Mouse (Mus musculus): ENCODE results near the gene Elane.

Gene Elane

GRCm38 (mm10) chr10:79914948-79915596, 29.0 kb downstream of the Elane start:
- DNase-seq (ENCODE audit: low spot score in 2 of 2): no peak

- no peak for DNase-seq (ENCODE audit: low spot score in 2 of 2)
Measured at GRCm38 (mm10) chr10:79916081-79916480, 30.0 kb downstream of the Elane start.

GRCm38 (mm10) chr10:79916808-79917531, 30.9 kb downstream of the Elane start, which contains the start of gene Kiss1r:
Gene Kiss1r (plus strand): TSS chr10:79916971.
- peak; percentile 81 to 91 for DNase-seq (ENCODE audit: low spot score in 2 of 2)

GRCm38 (mm10) chr10:79917532-79918100, 31.6 kb downstream of the Elane start:
- DNase-seq (ENCODE audit: low spot score in 2 of 2): no peak

GRCm38 (mm10) chr10:79918231-79919078, 32.4 kb downstream of the Elane start:
- no peak for DNase-seq (ENCODE audit: low spot score in 2 of 2)

GRCm38 (mm10) chr10:79919251-79919849, 33.3 kb downstream of the Elane start:
- no peak for DNase-seq (ENCODE audit: low spot score in 2 of 2)

GRCm38 (mm10) chr10:79920056-79920890, 34.2 kb downstream of the Elane start:
- DNase-seq (ENCODE audit: low spot score in 2 of 2): no peak

GRCm38 (mm10) chr10:79920958-79921535, 35.0 kb downstream of the Elane start, which contains the start of gene R3hdm4:
Gene R3hdm4 (minus strand): TSS chr10:79921208.
- no peak for DNase-seq (ENCODE audit: low spot score in 2 of 2)

GRCm38 (mm10) chr10:79921572-79921971, 35.5 kb downstream of the Elane start:
- no peak for DNase-seq (ENCODE audit: low spot score in 2 of 2)

GRCm38 (mm10) chr10:79924998-79925784, 39.1 kb downstream of the Elane start:
- DNase-seq (ENCODE audit: low spot score in 2 of 2): peak; percentile 87 to 90

GRCm38 (mm10) chr10:79925785-79926490, 39.9 kb downstream of the Elane start:
- no peak for DNase-seq (ENCODE audit: low spot score in 2 of 2)

GRCm38 (mm10) chr10:79926491-79927323, 40.7 kb downstream of the Elane start, which contains the start of gene Arid3a:
Gene Arid3a (plus strand): TSS chr10:79927043.
- peak; percentile 86 to 87 for DNase-seq (ENCODE audit: low spot score in 2 of 2)

GRCm38 (mm10) chr10:79927324-79928029, 41.4 kb downstream of the Elane start:
- no peak for DNase-seq (ENCODE audit: low spot score in 2 of 2)

GRCm38 (mm10) chr10:79928030-79928694, 42.1 kb downstream of the Elane start:
- no peak for DNase-seq (ENCODE audit: low spot score in 2 of 2)

- DNase-seq (ENCODE audit: low spot score in 2 of 2): no peak
Measured at GRCm38 (mm10) chr10:79928907-79929701, 43.1 kb downstream of the Elane start.
